16 mouse cellular contexts compared by ENCODE assay signal in genomic region chr13:48284918-48285693, GRCm38 (mm10). TPM values are rescaled to one million over a fixed set of nuclear protein-coding genes. Genes with fewer than 3 reads are reported as not detected.
"Had no signal": no experiment of that assay in that cellular context is flagged by ENCODE, and none has a peak within 500 bp of the region (broad histone marks: within the 10 kb centered on the region; RNA-seq: fewer than 3 reads in every experiment).

No protein-coding gene starts in this region.

- DNase-seq: kidney, adult 8-10 months; kidney, postnatal 36 days; layer of hippocampus, adult 9-11 months; liver; liver, embryonic 13.5 days; liver, postnatal 0 days; right cerebral cortex, adult 18-20 months; right cerebral cortex, postnatal 25 days; thymus, adult 2 months; thymus, postnatal 25 days had no signal

- H3K4me1 ChIP-seq: liver, embryonic 13.5 days; lung, embryonic 15.5 days had no signal

- H3K27ac ChIP-seq: limb, embryonic 12.5 days; liver, embryonic 13.5 days; lung, embryonic 15.5 days; neural tube, embryonic 12.5 days had no signal

- H3K9ac ChIP-seq: limb, embryonic 12.5 days; liver, embryonic 13.5 days; liver, postnatal 0 days; lung, embryonic 15.5 days; neural tube, embryonic 12.5 days had no signal

- ATAC-seq: intestine, postnatal 0 days; liver, postnatal 0 days had no signal

- H3K36me3 ChIP-seq: limb, embryonic 12.5 days; liver, embryonic 13.5 days; lung, embryonic 15.5 days; neural tube, embryonic 12.5 days had no signal

- H3K4me2 ChIP-seq: limb, embryonic 12.5 days; liver, embryonic 13.5 days; lung, embryonic 15.5 days; neural tube, embryonic 12.5 days had no signal

- H3K27me3 ChIP-seq: limb, embryonic 12.5 days; liver, embryonic 13.5 days; lung, embryonic 15.5 days; neural tube, embryonic 12.5 days had no signal

- H3K9me3 ChIP-seq: limb, embryonic 12.5 days; liver, embryonic 13.5 days; lung, embryonic 15.5 days; neural tube, embryonic 12.5 days had no signal

- H3K4me3 ChIP-seq: limb, embryonic 12.5 days; liver, embryonic 13.5 days; lung, embryonic 15.5 days; neural tube, embryonic 12.5 days had no signal

RNA-seq across cellular contexts. Expression of gene Id4, which starts 24.1 kb away (rescaled TPM):
- total RNA-seq: monocyte, adult 5-6 weeks; neutrophil, adult 5-6 weeks had no signal
